Mouse (Mus musculus) fat pad, adult 2 months (tissue): ENCODE data around the gene Gpx1.

Experiments
- DNase-seq: peaks from one replicate; pipeline ENCODE4 v3.0.0-alpha.2; 2011; ENCODE audit warnings: low read depth, low spot score; ENCODE audit errors: extremely low read depth

The Gpx1 gene

GRCm38 (mm10) chr9:108338551-108338885 is 185 bp upstream of the Gpx1 start:
- DNase-seq: no peak

GRCm38 (mm10) chr9:108339886-108340257 is 1.2 kb downstream of the Gpx1 start:
- no peak for DNase-seq

GRCm38 (mm10) chr9:108340258-108341138 is 1.8 kb downstream of the Gpx1 start:
- DNase-seq: no peak

- DNase-seq: no peak
Observed at GRCm38 (mm10) chr9:108341139-108341475, 2.4 kb downstream of the Gpx1 start.

- DNase-seq: no peak
Observed at GRCm38 (mm10) chr9:108341801-108342200, 3.1 kb downstream of the Gpx1 start.

GRCm38 (mm10) chr9:108342301-108342831 is 3.7 kb downstream of the Gpx1 start:
- DNase-seq: no peak

- no peak for DNase-seq
Observed at GRCm38 (mm10) chr9:108343331-108343730, 4.6 kb downstream of the Gpx1 start.

GRCm38 (mm10) chr9:108343835-108344234 is 5.1 kb downstream of the Gpx1 start:
- no peak for DNase-seq

- DNase-seq: no peak
Observed at GRCm38 (mm10) chr9:108344471-108344870, 5.8 kb downstream of the Gpx1 start.

GRCm38 (mm10) chr9:108347024-108347423 is 8.3 kb downstream of the Gpx1 start:
- DNase-seq: no peak

GRCm38 (mm10) chr9:108347540-108348289 is 9.0 kb downstream of the Gpx1 start, which contains the start of gene Usp4:
Gene Usp4, plus strand, starts transcription at chr9:108347853.
- DNase-seq: no peak

GRCm38 (mm10) chr9:108348290-108348680 is 9.6 kb downstream of the Gpx1 start:
- no peak for DNase-seq

GRCm38 (mm10) chr9:108349727-108350126 is 11.0 kb downstream of the Gpx1 start:
- DNase-seq: no peak

GRCm38 (mm10) chr9:108378234-108378633 is 39.5 kb downstream of the Gpx1 start:
- no peak for DNase-seq

GRCm38 (mm10) chr9:108378736-108379135 is 40.0 kb downstream of the Gpx1 start:
- DNase-seq: no peak

GRCm38 (mm10) chr9:108379294-108379693 is 40.6 kb downstream of the Gpx1 start:
- DNase-seq: no peak

GRCm38 (mm10) chr9:108381382-108381781 is 42.7 kb downstream of the Gpx1 start:
- DNase-seq: no peak

GRCm38 (mm10) chr9:108385006-108385405 is 46.3 kb downstream of the Gpx1 start:
- no peak for DNase-seq

- no peak for DNase-seq
Observed at GRCm38 (mm10) chr9:108386816-108387215, 48.1 kb downstream of the Gpx1 start.

- DNase-seq: no peak
Observed at GRCm38 (mm10) chr9:108388601-108389000, 49.9 kb downstream of the Gpx1 start.

- no peak for DNase-seq
Observed at GRCm38 (mm10) chr9:108389220-108389619, 50.5 kb downstream of the Gpx1 start.
